Mouse (Mus musculus): ENCODE results near the gene Rpl6. TPM values are rescaled to one million over a fixed set of nuclear protein-coding genes. Genes with fewer than 3 reads are reported as not detected.
A peak's percentile ranks its signal among the peaks of the same experiment; 100 is the strongest.
"Not testable (repeated sequence)": the region's sequence is repeated elsewhere in the genome, so short reads cannot be mapped to it uniquely, and the experiment has no call there.

Rpl6 gene
- total RNA-seq, 2 experiments from 2014 or later: 1,036 to 1,050 TPM

DNA sequence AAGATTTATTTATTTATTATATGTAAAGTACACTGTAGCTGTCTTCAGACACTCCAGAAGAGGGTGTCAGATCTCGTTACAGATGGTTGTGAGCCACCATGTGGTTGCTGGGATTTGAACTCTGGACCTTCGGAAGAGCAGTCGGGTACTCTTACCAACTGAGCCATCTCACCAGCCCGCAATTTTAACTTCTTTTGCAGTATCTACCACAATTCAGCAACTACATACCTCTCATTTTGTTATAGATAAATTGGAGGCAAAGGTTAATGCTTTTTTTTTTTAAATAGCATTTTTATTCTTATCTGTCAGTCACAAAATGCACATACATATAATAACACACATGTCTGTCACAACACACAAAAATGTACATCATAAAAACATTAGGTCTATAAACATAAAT lies 19.7 kb downstream of the Rpl6 start:
- not testable (repeated sequence) for DNase-seq

DNA sequence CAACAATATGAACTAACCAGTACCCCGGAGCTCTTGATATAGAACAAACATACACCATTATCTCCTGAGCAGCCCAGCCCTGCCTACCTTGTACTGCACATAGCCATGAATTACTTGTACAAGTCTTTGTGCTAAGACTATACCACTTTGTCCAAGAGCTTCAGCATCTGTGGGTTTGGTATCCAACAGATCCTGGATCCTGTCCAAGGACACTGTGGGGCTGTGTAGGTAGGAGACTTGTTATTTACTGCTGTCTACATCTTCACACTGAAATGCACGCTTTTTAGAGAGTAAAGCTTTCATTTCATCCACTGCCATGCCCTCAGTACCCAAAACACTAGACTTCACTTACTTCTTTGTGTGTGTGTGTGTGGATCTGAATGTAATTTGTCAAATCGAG lies 20.6 kb downstream of the Rpl6 start:
- no peak for DNase-seq

DNA sequence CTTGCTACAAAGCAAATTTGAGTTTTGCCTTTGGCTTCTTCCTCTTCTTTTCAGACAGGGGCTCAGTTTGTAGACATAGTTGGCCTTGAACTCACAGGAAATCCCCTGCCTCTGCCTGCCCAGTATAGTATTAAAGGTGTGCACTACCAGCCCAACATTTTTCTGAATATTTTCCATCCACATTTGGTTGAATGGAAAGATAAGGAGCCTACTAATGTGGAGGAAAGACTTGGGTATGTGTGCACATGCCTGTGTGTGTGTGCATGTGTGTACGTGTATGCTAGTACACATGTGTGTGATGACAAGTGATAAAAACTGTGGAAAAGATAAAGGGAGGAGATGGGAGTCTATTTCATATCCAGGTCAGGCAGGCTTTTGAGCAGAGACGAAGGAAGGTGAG lies 21.6 kb downstream of the Rpl6 start:
- DNase-seq: no peak

DNA sequence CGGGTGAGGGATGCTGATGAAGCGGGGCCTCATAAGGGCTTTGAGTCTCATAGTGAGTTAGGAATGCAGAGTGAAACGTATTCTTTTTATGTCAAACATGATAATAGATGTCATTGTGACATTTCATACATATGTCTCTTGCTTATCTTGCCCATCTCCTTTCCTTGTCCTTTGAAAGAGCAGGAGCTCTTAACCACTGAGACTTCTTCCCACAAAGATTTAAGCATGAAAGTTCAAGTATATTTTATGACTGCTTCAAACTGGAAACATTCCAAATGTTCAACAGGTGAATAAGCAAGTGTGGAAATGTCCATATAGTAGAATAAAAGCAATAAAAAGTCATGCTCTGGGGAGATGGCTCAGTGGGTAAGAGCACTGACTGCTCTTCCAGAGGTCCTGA lies 22.1 kb downstream of the Rpl6 start:
- no peak for DNase-seq

DNA sequence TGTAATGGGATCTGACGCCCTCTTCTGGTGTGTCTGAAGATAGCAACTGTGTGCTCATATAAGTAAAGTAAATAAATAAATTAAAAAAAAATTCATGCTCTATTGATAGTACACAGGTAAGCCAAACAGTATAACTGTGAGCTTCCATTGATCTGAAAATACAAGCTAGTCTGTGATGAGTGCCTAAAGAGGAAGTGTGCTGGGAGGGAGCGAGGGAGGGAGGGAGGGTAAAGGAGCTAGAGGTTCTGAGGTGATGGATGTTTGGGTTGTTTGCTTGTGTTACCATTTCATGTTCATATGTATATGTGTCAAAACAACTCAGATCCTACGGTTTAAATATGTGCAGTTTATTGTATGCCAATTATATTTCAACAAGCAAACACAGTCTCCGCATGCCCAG lies 22.6 kb downstream of the Rpl6 start:
- DNase-seq: no peak

DNA sequence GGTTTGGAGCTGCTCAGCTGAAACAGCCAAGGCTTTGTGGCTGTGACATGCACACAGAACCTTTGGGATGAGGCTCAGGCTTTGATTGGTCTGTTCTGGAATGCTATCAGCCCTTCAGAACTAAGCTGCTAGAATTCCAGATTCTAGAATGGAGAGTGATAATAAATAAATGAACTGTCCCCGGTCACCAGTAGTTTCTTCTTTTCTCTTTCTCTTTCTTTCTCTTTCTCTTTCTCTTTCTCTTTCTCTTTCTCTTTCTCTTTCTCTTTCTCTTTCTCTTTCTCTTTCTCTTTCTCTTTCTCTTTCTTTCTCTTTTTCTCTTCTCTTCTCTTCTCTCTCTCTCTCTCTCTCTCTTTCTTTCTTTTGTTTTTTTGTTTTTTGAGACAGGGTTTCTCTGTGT lies 23.0 kb downstream of the Rpl6 start:
- not testable (repeated sequence) for DNase-seq

DNA sequence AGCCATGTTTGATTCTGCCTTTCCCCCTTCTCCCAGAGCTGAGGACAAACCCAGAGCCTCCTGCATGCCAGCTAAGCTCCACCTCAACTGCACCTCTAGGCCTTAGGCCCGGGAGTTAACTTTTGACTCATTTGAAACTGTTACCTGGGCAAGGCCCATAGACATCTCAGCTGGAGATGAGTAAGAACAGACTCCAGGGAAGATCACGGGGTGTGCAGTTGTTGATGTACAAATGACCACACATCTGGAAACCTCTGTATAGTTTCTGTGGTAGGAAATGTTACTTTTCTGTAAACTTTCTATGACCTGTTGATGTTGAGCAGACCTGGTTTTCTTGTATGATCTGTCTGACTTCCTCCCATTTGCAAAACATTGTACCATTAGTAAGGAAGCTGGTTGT lies 24.9 kb downstream of the Rpl6 start:
- DNase-seq: no peak

DNA sequence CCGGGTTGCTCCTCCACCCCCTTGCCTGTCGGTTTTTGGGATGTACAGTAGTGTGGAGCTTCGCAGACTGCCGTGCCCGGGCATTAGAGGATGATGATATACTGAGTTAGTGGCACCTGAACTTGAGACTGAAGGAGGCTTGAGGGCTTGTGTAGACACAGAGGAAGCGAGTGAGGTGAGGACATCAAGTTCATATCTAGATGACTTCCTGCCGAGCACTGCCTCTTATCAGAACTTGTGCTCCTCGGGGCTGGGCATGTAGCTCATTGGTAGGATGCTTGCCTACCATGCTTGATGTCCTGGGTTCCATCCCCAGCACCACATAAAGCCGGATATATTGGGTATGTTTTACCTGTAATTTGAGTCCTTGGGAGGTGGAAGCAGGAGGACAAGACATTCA lies 26.5 kb downstream of the Rpl6 start:
- DNase-seq: no peak

DNA sequence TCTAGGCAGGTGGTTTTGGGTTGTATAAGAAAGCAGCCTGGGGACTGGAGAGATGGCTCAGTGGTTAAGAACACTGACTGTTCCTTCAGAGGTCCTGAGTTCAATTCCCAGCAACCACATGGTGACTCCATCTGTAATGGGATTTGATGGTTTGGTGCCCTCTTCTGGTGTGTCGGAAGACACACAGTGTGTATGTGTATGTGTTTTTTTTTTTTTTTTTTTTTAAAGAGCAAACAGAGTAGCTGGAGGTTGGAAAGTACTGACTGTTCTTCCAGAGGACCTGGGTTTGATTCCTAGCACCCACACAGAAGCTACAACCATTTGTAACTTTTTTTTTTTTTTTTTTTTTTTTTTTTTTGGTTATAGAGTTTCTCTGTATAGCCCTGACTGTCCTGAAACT lies 28.5 kb downstream of the Rpl6 start:
- no peak for DNase-seq

DNA sequence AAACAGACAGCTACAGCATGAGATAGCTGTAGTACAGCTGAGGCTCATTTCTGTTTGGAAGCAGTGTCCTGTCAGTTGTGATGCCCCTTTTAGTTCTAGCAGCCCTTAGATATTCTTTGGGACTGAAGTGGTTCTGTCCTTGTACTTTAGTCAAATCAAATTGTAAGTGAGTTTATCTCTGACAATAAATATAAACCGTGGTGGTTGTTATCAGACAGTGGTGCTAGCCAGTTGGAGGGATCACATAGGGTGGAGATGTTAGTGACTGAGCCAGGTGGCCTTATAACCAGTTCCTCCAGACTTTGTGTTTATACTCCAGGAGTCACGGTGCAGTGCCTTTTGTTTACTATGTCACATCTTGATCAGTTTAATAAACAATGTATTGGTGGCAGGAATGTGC lies 29.4 kb downstream of the Rpl6 start:
- no peak for DNase-seq

DNA sequence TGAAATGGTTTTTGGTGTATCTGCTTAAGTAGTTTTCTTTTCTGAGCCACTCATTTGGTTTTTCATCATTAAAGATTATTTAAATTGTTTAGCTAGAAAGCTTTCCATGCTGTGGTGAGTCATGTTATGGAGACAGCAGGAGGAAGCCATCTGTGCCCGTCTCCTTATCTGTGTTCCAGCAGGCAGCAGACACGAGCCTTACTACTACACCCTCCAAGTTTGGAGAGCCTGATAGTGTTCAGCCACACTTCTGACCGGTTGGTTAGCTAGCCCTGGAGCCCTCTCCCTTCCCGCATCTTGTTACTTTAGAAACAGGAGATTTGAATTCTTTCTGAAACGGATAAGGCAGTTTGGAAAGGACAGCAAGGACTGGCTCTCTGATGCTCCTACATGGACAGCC lies 31.9 kb downstream of the Rpl6 start:
- no peak for DNase-seq

DNA sequence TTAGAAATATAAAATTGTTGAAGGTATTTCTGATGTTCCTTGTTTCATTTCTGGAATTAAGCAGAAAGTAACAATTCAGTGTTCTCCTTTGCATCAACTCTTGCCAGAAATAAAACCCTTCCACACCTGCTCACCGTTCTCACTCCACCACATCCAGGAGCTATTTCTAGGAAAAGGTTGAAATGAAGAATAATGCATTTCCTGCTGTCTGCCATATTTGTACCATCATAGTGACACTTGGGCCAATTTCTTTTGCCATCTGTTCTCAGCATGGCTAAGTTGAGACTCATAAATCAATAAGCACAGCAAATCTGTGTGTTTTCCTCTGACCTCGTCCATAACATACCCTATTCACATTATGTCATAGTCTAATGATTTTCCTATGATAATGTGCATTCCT lies 33.9 kb downstream of the Rpl6 start:
- DNase-seq: no peak

DNA sequence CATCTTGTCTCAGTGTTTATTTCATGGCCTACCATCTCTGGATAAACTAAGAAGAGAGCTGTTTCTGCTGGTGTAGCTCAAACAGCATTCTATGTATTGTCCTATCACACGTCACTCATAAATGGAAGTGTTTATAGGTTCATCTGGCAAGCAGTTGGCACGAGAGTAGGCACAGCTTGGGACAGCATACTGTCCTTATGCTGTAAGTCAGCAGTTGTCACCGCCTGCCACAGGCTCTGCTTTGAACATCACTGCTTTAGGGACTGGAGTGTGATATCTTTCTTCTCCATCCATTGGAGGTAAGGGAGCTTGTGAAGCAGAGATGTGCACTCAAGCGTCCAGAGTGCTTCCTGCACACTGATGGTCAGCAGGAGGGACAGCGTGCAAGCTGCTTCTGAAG lies 35.6 kb downstream of the Rpl6 start:
- DNase-seq: no peak

DNA sequence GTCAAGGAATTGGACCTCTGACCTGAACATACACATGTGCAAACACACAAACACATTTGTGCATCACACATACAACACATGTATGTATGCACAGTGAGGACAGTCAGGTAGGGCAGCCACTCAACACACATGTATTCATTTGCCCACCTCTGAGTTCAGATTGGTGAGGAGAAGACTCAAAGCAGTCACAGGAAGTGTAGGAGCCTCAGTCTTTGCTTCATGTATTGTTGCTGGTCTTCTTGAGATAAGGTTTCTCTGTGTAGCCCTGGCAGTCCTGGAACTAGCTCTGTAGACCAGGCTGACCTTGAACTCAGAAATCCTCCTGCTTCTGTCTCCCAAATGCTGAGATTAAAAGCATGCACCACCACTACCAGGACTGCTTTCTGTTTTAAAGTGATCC lies 36.9 kb downstream of the Rpl6 start:
- no peak for DNase-seq

DNA sequence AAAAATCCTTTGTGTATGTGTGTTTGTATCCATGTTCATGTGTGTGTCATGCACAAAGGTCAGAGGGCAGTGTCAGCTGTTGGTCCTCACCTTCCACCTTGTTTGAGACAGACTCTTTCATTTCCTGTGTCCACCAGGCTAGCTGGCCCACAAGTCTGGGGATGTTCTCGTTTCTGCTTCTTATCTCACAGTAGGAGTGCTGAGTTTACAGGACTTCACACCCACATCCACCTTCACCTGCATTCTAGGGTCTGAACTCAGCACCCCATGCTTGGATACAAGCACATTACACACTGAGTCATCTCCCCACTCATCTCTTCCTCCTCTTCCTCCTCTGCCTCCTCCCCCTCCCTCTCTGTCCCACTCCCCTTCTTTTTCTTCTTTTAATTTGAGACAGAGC lies 38.0 kb downstream of the Rpl6 start:
- no peak for DNase-seq

DNA sequence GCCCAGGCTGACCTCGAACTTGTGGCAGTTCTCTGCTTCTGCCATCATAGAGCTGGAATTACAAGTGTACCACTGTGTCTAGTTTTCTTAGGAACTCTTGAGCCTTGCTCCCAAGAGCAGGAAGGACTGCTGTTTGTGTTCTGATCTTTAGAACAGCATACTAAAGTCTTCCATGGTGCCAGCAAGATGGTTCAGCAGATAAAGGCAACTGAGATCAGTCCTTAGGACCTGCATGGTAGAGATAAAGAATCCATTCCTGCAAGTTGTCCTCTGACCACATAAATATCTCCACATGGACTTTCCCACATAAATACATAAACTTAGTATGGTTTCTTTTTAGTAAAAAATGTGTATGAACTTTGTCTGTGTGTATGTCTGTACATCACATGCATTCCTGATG lies 38.4 kb downstream of the Rpl6 start:
- no peak for DNase-seq

DNA sequence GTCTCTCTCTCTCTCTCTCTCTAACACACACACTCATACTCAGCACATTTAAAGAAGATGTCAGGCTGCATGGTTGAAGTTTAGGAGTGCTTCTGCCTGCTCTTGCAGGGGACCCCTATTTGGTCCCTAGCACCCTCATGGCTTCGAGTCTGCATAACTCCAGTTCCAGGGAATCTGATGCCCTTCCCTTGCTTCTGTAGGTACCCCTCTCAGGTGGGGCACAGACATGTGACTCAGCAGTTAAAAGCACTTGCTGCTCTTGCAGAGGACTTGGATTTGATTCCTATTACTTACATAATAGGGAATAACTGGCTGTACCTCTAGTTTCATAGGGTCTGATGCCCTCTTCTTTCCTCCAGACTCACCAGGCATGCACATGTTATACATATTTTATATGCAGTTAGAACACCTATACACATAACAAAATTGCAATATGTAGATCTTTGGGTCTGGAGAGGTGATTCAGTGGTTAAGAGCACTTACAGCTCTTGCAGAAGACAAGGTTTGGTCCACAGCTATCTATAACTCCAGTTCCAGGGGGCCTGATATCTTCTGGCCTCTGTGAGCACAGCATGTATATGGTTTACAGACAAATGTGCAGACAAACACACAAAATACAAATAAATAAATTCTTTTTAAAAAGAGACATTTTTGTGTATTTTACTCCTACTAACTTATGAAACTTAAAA lies 39.5 kb downstream of the Rpl6 start:
- no peak for DNase-seq

DNA sequence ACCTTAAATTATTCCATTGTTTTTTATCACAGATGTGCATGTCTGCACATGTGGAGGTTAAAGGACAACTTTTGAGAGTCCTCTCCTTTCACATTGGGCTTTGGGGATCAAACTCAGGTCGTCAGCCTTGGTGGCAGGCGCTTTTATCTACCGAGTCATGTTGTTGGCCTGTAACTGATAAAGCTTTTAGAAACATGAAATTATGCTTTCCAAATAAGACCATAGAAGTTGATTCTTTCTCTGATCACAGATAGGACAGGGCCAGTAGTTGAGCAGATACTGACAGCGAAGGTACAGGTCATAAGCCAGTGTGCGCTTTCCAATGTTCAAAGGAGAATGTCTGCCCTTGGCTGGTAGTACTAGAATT lies 40.1 kb downstream of the Rpl6 start:
- DNase-seq: no peak

DNA sequence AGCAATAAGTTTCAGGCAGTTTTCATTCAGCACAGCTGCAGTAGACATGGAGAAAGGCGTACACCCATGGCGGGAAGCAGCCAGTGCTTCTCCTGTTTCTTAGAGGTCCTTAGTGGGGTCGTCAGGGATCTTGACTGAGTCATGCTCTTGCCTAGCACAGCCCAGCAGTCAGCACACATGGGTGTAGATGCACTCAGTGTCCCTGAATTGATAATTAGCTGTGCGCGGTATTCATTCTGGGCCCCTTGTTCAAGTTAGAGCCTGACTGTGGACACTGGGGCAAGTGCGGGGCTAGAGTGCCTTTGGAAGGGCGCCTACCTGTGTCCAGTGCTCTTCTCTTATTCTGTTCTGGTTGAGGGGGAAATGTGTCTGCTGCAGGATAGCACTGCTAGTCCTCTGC lies 40.9 kb downstream of the Rpl6 start:
- DNase-seq: no peak

DNA sequence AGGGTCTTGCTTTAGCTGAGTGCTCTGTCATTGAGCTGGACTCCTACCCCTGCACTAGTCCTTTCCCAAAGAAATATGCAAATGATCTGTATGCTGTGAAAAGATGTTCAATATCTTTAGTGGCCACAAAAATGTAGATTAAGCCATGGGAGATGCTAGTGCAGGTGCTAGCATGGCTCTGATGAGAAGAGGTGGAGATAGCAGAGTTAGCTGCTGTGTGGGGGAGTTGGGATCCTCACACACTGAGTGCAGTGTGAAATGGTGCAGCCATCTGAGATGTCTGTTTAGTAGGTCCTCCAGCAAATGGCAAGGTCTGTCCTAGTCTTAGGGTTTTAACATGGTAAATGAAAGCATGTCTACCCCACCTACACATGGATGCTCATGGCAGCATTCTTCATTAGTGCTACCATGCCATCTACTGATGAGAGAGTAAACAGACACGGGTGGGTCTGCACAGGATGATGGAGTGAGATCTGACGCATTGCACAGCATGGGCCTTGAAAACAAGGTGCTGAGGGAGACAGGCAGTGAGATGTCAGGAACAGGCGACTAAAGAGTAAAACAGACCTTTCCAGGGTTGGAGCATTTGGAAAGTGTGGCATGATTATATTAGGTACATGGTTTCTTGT lies 44.6 kb downstream of the Rpl6 start:
- DNase-seq: no peak

DNA sequence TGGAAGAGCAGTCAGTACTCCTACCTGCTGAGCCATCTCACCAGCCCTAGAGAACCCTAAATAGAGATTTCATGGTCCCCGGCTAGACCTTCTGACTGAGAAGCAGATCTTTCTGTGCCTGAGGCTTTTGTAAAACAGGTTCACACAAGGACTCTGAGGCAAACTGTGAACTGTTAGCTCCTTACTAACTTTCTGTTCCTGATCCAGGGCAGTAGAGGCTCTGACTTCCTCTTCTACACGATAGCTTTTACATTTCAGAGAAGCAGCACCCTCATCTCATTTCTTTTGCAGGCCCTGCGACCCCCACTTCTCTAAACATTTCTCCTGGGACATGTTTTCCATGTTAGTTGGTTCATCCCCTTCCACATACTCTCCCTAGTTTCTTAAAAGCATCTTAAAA lies 45.4 kb downstream of the Rpl6 start:
- no peak for DNase-seq

DNA sequence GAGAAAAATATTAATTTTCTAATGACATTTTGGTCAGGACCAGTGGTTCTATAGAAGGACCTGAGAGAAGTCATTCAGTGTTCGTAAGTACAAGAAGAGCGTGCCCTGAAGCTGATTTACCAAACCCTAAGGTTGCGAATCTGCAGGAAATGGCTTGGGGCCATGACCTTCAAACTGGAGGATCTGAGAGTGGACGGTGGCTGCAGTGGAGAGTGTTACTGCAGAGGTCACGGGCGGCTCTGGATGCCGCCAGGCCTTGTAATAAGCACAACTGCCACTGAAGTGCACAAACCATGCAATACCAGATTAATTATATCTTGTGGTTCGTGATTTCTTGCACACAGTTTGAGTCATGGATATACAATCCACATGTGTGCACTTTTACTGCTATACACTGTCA lies 47.5 kb downstream of the Rpl6 start:
- DNase-seq: peak; percentile 78 to 84

DNA sequence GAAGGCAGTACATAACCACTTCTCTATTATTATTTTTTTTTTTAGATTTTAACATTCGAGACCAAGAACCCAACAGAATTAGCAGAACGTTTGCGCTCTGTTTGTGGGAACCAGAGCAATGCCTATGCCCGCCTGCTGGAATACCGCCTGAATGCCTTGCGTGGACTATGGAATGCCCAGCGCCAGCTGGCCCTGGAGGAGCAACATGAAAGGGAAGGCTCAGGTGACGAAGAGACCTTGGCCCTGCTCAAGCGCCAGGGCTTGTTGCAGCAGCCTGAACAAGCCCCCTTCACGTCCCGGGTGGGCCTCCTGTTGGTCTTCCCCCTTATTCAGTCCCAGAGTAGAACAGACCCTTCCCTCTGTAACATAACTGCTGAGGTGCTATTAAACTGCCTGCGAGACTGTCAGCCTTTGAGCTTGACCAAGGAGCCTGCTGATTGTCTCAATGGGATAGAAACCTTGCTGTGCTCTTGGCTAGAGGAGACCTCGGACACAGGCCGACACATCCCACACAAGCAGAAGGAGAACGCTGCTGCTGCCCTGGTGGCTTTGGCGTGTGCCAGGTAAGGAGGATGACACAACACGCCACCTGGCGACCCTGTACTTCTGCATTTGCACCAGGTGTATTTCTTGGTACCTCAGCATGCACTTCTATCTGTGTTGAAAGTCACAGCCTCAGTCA lies 49.7 kb downstream of the Rpl6 start:
- DNase-seq: no peak

DNA sequence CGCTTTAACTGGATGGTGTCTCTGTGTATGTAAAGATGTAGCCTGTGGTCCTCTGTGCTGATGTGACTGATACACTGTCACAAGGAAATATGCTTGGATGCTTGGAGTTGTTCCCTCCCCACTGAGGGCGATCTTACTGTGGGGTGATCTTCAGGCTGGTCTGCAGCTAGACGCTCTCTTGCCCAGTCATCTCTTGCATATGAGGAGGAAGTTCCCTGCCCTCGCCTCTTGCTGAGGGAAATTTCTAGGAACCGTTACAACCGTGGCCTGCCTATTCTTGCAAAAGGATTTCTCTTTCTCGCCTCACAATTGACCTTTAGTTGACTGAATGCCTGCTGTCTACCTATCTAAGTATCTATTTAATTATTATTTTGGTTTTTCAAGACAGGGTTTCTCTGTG lies 50.7 kb downstream of the Rpl6 start:
- no peak for DNase-seq
